Mouse (Mus musculus): ENCODE data around the gene Fas. TPM values are rescaled to one million over a fixed set of nuclear protein-coding genes. Genes with fewer than 3 reads are reported as not detected.

Gene Fas
- polyA plus RNA-seq, 1 experiment: 2.3 TPM

- TF ChIP-seq POLR2A (IDR thresholded peaks at IDR 0.05; ENCODE audit: low read depth, low read length): no peak
- no peak for TF ChIP-seq CTCF (IDR thresholded peaks at IDR 0.05; ENCODE audit: extremely low read depth, insufficient read length, insufficient replicate concordance, low read depth, low read length)
- peak overlapping the region; percentile 59; the same call in 1 of the 2 replicates for H3K27ac ChIP-seq (ENCODE audit: insufficient read depth, low read depth, low read length)
- no peaks in the 10 kb centered on the region for H3K36me3 ChIP-seq (ENCODE audit: control insufficient read depth, insufficient read depth, low read length)
- no peak overlapping the region for H3K4me3 ChIP-seq (ENCODE audit: low read depth, low read length)
- H3K4me1 ChIP-seq (ENCODE audit: control insufficient read depth, insufficient read depth, insufficient read length, low read length): peaks cover 11% of the 10 kb centered on the region; the same call in 1 of the 2 replicates
- H3K27me3 ChIP-seq (ENCODE audit: control insufficient read depth, insufficient read depth, low read length): no peaks in the 10 kb centered on the region
- WGBS: 40% methylated on average over 5 of the region's 5 CpGs
Measured at GRCm38 (mm10) chr19:34265604-34266193, 24.8 kb upstream of the Fas start.

- 64% methylated on average over 1 of the region's 1 CpGs for WGBS
- Histone ChIP-seq H3K4me3 (ENCODE audit: low read depth, low read length) (no peak overlapping the region), H3K4me1 (ENCODE audit: control insufficient read depth, insufficient read depth, insufficient read length, low read length) (peaks cover 11% of the 10 kb centered on the region), H3K27me3 (ENCODE audit: control insufficient read depth, insufficient read depth, low read length) (no peaks in the 10 kb centered on the region), H3K27ac (ENCODE audit: insufficient read depth, low read depth, low read length) (no peak overlapping the region), H3K36me3 (ENCODE audit: control insufficient read depth, insufficient read depth, low read length) (no peaks in the 10 kb centered on the region)
- TF ChIP-seq POLR2A (IDR thresholded peaks at IDR 0.05; ENCODE audit: low read depth, low read length) (no peak), CTCF (IDR thresholded peaks at IDR 0.05; ENCODE audit: extremely low read depth, insufficient read length, insufficient replicate concordance, low read depth, low read length) (no peak)
Measured at GRCm38 (mm10) chr19:34268991-34269390, 21.5 kb upstream of the Fas start.

DNA sequence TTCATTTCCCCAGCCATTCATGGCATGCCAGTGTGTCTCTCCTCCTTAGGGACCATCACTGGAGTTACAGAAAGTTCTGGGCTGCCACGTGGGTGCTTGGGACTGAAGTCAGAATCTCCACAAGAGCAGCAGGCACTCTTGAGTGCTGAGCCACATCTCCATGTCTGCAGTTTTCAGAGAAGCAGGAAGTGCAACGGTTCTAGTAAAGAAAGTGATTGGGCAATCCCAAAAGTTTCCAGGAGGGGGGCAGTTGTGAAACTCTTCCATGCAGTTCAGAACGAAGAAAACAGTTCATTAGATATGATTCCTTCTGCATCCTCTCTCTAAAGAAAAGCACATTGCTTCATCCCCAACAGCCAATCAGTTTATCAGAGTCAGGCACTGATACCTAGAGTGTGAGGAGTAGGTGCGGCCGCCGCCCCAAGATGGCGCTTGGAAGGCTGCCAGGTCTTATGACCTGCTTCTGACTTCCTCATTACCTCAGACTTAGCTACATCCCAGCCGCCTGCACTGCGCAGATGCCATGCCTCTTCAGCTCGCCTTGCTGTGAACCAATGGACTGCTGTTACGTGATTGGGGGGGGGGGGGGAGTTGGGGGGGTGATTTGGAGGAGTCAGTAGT, 20.2 kb upstream of the Fas start:
- H3K4me1 ChIP-seq (ENCODE audit: control insufficient read depth, insufficient read depth, insufficient read length, low read length): peaks cover 11% of the 10 kb centered on the region
- TF ChIP-seq POLR2A (IDR thresholded peaks at IDR 0.05; ENCODE audit: low read depth, low read length): no peak
- TF ChIP-seq CTCF (IDR thresholded peaks at IDR 0.05; ENCODE audit: extremely low read depth, insufficient read length, insufficient replicate concordance, low read depth, low read length): no peak
- no peaks in the 10 kb centered on the region for H3K27me3 ChIP-seq (ENCODE audit: control insufficient read depth, insufficient read depth, low read length)
- peak overlapping the region; percentile 30 for H3K4me3 ChIP-seq (ENCODE audit: low read depth, low read length)
- H3K27ac ChIP-seq (ENCODE audit: insufficient read depth, low read depth, low read length): peak overlapping the region; percentile 98
- no peaks in the 10 kb centered on the region for H3K36me3 ChIP-seq (ENCODE audit: control insufficient read depth, insufficient read depth, low read length)
- WGBS: 24% methylated on average over 11 of the region's 11 CpGs

GRCm38 (mm10) chr19:34270824-34271464, 19.5 kb upstream of the Fas start:
- Histone ChIP-seq H3K27me3 (ENCODE audit: control insufficient read depth, insufficient read depth, low read length) (no peaks in the 10 kb centered on the region), H3K36me3 (ENCODE audit: control insufficient read depth, insufficient read depth, low read length) (no peaks in the 10 kb centered on the region), H3K27ac (ENCODE audit: insufficient read depth, low read depth, low read length) (peak overlapping the region; percentile 98), H3K4me3 (ENCODE audit: low read depth, low read length) (peak overlapping the region; percentile 30; the same call in 1 of the 2 replicates), H3K4me1 (ENCODE audit: control insufficient read depth, insufficient read depth, insufficient read length, low read length) (peaks cover 7% of the 10 kb centered on the region)
- TF ChIP-seq CTCF (IDR thresholded peaks at IDR 0.05; ENCODE audit: extremely low read depth, insufficient read length, insufficient replicate concordance, low read depth, low read length) (no peak), POLR2A (IDR thresholded peaks at IDR 0.05; ENCODE audit: low read depth, low read length) (no peak)
- WGBS: 54% methylated on average over 13 of the region's 13 CpGs

DNA sequence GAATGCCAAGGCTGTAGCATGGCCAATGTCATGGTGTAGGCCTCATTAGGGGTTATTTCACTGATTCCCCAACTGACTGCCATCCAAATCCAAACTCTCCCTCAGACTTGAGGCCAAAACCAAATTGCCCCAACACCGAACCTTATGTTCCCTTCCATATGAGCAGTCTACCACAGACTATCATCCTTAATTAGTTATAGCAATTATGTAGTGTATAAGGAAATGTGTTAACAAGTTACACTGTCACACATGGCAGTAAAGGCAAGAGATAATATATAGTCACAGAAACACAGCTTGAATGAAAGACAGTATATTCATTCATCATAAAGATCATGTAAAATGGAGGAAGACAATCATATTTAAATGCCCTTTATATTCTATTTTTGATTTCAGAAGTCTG, 17.4 kb upstream of the Fas start:
- no peak overlapping the region for H3K4me3 ChIP-seq (ENCODE audit: low read depth, low read length)
- no peaks in the 10 kb centered on the region for H3K27me3 ChIP-seq (ENCODE audit: control insufficient read depth, insufficient read depth, low read length)
- 98% methylated on average over 1 of the region's 1 CpGs for WGBS
- no peak overlapping the region for H3K27ac ChIP-seq (ENCODE audit: insufficient read depth, low read depth, low read length)
- H3K36me3 ChIP-seq (ENCODE audit: control insufficient read depth, insufficient read depth, low read length): no peaks in the 10 kb centered on the region
- H3K4me1 ChIP-seq (ENCODE audit: control insufficient read depth, insufficient read depth, insufficient read length, low read length): peaks cover 7% of the 10 kb centered on the region
- no peak for TF ChIP-seq CTCF (IDR thresholded peaks at IDR 0.05; ENCODE audit: extremely low read depth, insufficient read length, insufficient replicate concordance, low read depth, low read length)
- TF ChIP-seq POLR2A (IDR thresholded peaks at IDR 0.05; ENCODE audit: low read depth, low read length): no peak

GRCm38 (mm10) chr19:34278078-34278477, 12.4 kb upstream of the Fas start:
- H3K4me3 ChIP-seq (ENCODE audit: low read depth, low read length): no peak overlapping the region
- no peak overlapping the region for H3K27ac ChIP-seq (ENCODE audit: insufficient read depth, low read depth, low read length)
- H3K27me3 ChIP-seq (ENCODE audit: control insufficient read depth, insufficient read depth, low read length): no peaks in the 10 kb centered on the region
- no peaks in the 10 kb centered on the region for H3K4me1 ChIP-seq (ENCODE audit: control insufficient read depth, insufficient read depth, insufficient read length, low read length)
- no peaks in the 10 kb centered on the region for H3K36me3 ChIP-seq (ENCODE audit: control insufficient read depth, insufficient read depth, low read length)
- WGBS: 84% methylated on average over 3 of the region's 3 CpGs
- TF ChIP-seq CTCF (IDR thresholded peaks at IDR 0.05; ENCODE audit: extremely low read depth, insufficient read length, insufficient replicate concordance, low read depth, low read length): no peak
- TF ChIP-seq POLR2A (IDR thresholded peaks at IDR 0.05; ENCODE audit: low read depth, low read length): no peak

GRCm38 (mm10) chr19:34283614-34284013, 6.9 kb upstream of the Fas start:
- no peak overlapping the region for H3K4me3 ChIP-seq (ENCODE audit: low read depth, low read length)
- peaks cover 2% of the 10 kb centered on the region for H3K4me1 ChIP-seq (ENCODE audit: control insufficient read depth, insufficient read depth, insufficient read length, low read length)
- TF ChIP-seq POLR2A (IDR thresholded peaks at IDR 0.05; ENCODE audit: low read depth, low read length) (no peak), CTCF (IDR thresholded peaks at IDR 0.05; ENCODE audit: extremely low read depth, insufficient read length, insufficient replicate concordance, low read depth, low read length) (no peak)
- no peaks in the 10 kb centered on the region for H3K36me3 ChIP-seq (ENCODE audit: control insufficient read depth, insufficient read depth, low read length)
- no peaks in the 10 kb centered on the region for H3K27me3 ChIP-seq (ENCODE audit: control insufficient read depth, insufficient read depth, low read length)
- WGBS: 63% methylated on average over 6 of the region's 6 CpGs
- no peak overlapping the region for H3K27ac ChIP-seq (ENCODE audit: insufficient read depth, low read depth, low read length)

Data from small intestine, adult 2 months (tissue).